Mouse (Mus musculus): ENCODE measurements around the gene Dnah7b. TPM values are rescaled to one million over a fixed set of nuclear protein-coding genes. Genes with fewer than 3 reads are reported as not detected.
"Not testable (repeated sequence)": the region's sequence is repeated elsewhere in the genome, so short reads cannot be mapped to it uniquely, and the experiment has no call there.

The Dnah7b gene
- total and polyA plus RNA-seq, 3 experiments = 0.10 TPM; not detected in 2

GRCm38 (mm10) chr1:46077891-46078290 lies 11.8 kb downstream of the Dnah7b start:
- no peak overlapping the region for H3K9ac ChIP-seq (ENCODE audit: control insufficient read depth, low read depth, low read length, poor library complexity, severe bottlenecking)
- H3K36me3 ChIP-seq (ENCODE audit: control insufficient read depth in 1 of 2, insufficient read depth in 2 of 2, low read length in 2 of 2) = no peaks in the 10 kb centered on the region
- no peaks in the 10 kb centered on the region for H3K27me3 ChIP-seq (ENCODE audit: control insufficient read depth in 1 of 2, insufficient read depth in 2 of 2, low read length in 2 of 2)
- H3K9me3 ChIP-seq (replicated peaks; ENCODE audit: insufficient read depth, low read length) = no peaks in the 10 kb centered on the region
- DNase-seq (ENCODE audit: low read depth, low spot score) = no peak
- no peak overlapping the region for H3K27ac ChIP-seq (ENCODE audit: control insufficient read depth, low read depth, low read length)
- no peak overlapping the region for H3K4me3 ChIP-seq (ENCODE audit: control insufficient read depth in 1 of 2, insufficient read depth in 1 of 2, low read depth in 2 of 2, low read length in 2 of 2)
- no peaks in the 10 kb centered on the region for H3K79me2 ChIP-seq (ENCODE audit: control insufficient read depth, insufficient read depth, low read length, poor library complexity)
- no peaks in the 10 kb centered on the region for H3K4me1 ChIP-seq (ENCODE audit: control insufficient read depth in 1 of 2, insufficient read depth in 2 of 2, low read length in 2 of 2)
- TF ChIP-seq RAD21 (IDR thresholded peaks at IDR 0.05; ENCODE audit: low read depth, low read length) (no peak), CTCF (IDR thresholded peaks at IDR 0.05 in 2 of 3, conservative IDR thresholded peaks at IDR 0.05 in 1 of 3; ENCODE audit: control insufficient read depth in 1 of 3, insufficient read depth in 1 of 3, low read depth in 2 of 3, low read length in 3 of 3, poor library complexity in 1 of 3, severe bottlenecking in 1 of 3) (no peak), ZKSCAN1 (IDR thresholded peaks at IDR 0.05; ENCODE audit: low read depth, low read length) (no peak), POLR2AphosphoS2 (IDR thresholded peaks at IDR 0.05; ENCODE audit: low read length) (no peak), TBP (IDR thresholded peaks at IDR 0.05; ENCODE audit: low read depth, low read length) (no peak), UBTF (IDR thresholded peaks at IDR 0.05; ENCODE audit: borderline replicate concordance, insufficient read depth, low read depth, low read length) (no peak), ZNF384 (IDR thresholded peaks at IDR 0.05; ENCODE audit: low read depth, low read length) (no peak), NELFE (IDR thresholded peaks at IDR 0.05; ENCODE audit: low read depth, low read length) (no peak), BHLHE40 (IDR thresholded peaks at IDR 0.05; ENCODE audit: borderline replicate concordance, low read depth, low read length) (no peak), NRF1 (IDR thresholded peaks at IDR 0.05; ENCODE audit: insufficient read depth, low read depth, low read length, poor library complexity, severe bottlenecking) (no peak), USF2 (IDR thresholded peaks at IDR 0.05; ENCODE audit: borderline replicate concordance in 1 of 2, insufficient read depth in 1 of 2, low read depth in 1 of 2, low read length in 2 of 2) (no peak), ZC3H11A (IDR thresholded peaks at IDR 0.05; ENCODE audit: low read depth, low read length) (no peak), POLR2A (IDR thresholded peaks at IDR 0.05; ENCODE audit: control insufficient read depth in 1 of 2, insufficient read depth in 1 of 2, low read depth in 1 of 2, low read length in 2 of 2, poor library complexity in 1 of 2) (no peak), ELF1 (IDR thresholded peaks at IDR 0.05; ENCODE audit: low read depth, low read length) (no peak), CHD2 (IDR thresholded peaks at IDR 0.05; ENCODE audit: low read length) (no peak), MAZ (IDR thresholded peaks at IDR 0.05; ENCODE audit: low read depth, low read length) (no peak), SMC3 (IDR thresholded peaks at IDR 0.05; ENCODE audit: low read depth, low read length) (no peak), EP300 (IDR thresholded peaks at IDR 0.05; ENCODE audit: low read depth in 1 of 2, low read length in 2 of 2) (no peak), USF1 (IDR thresholded peaks at IDR 0.05; ENCODE audit: low read depth, low read length) (no peak)

GRCm38 (mm10) chr1:46100484-46100883 lies 34.4 kb downstream of the Dnah7b start:
- DNase-seq (ENCODE audit: low read depth, low spot score) = no peak

GRCm38 (mm10) chr1:46112606-46113005 lies 46.5 kb downstream of the Dnah7b start:
- H3K27me3 ChIP-seq (ENCODE audit: control insufficient read depth in 1 of 2, insufficient read depth in 2 of 2, low read length in 2 of 2); H3K4me3 ChIP-seq (ENCODE audit: control insufficient read depth in 1 of 2, insufficient read depth in 1 of 2, low read depth in 2 of 2, low read length in 2 of 2); H3K79me2 ChIP-seq (ENCODE audit: control insufficient read depth, insufficient read depth, low read length, poor library complexity); H3K27ac ChIP-seq (ENCODE audit: control insufficient read depth, low read depth, low read length); H3K4me1 ChIP-seq (ENCODE audit: control insufficient read depth in 1 of 2, insufficient read depth in 2 of 2, low read length in 2 of 2); DNase-seq (ENCODE audit: low read depth, low spot score); H3K36me3 ChIP-seq (ENCODE audit: control insufficient read depth in 1 of 2, insufficient read depth in 2 of 2, low read length in 2 of 2); H3K9me3 ChIP-seq (replicated peaks; ENCODE audit: insufficient read depth, low read length); H3K9ac ChIP-seq (ENCODE audit: control insufficient read depth, low read depth, low read length, poor library complexity, severe bottlenecking): not testable (repeated sequence)

More at GRCm38 (mm10) chr1:46100484-46100883, 34.4 kb downstream of the Dnah7b start:
- H3K36me3 ChIP-seq (ENCODE audit: control insufficient read depth in 1 of 2, insufficient read depth in 2 of 2, low read length in 2 of 2) = no peaks in the 10 kb centered on the region
- TF ChIP-seq ZKSCAN1 (IDR thresholded peaks at IDR 0.05; ENCODE audit: low read depth, low read length) = no peak
- no peak for TF ChIP-seq RAD21 (IDR thresholded peaks at IDR 0.05; ENCODE audit: low read depth, low read length)
- no peak for TF ChIP-seq GATA1 (IDR thresholded peaks at IDR 0.05; ENCODE audit: low read depth, low read length)
- TF ChIP-seq POLR2AphosphoS5 (IDR thresholded peaks at IDR 0.05; ENCODE audit: borderline replicate concordance, low read depth, low read length) = no peak
- TF ChIP-seq CHD1 (IDR thresholded peaks at IDR 0.05; ENCODE audit: low read depth, low read length) = no peak
- TF ChIP-seq BHLHE40 (IDR thresholded peaks at IDR 0.05; ENCODE audit: borderline replicate concordance, low read depth, low read length) = no peak
- TF ChIP-seq GABPA (IDR thresholded peaks at IDR 0.05; ENCODE audit: low read depth, low read length) = no peak
- no peak for TF ChIP-seq TCF12 (IDR thresholded peaks at IDR 0.05; ENCODE audit: low read depth, low read length)
- no peak for TF ChIP-seq E2F4 (IDR thresholded peaks at IDR 0.05; ENCODE audit: borderline replicate concordance, low read depth, low read length)
- no peak for TF ChIP-seq MEF2A (IDR thresholded peaks at IDR 0.05; ENCODE audit: extremely low read depth, insufficient replicate concordance, low read depth, low read length, poor library complexity, severe bottlenecking)
- no peak for TF ChIP-seq MXI1 (IDR thresholded peaks at IDR 0.05; ENCODE audit: low read depth, low read length)
- no peak for TF ChIP-seq ZMIZ1 (IDR thresholded peaks at IDR 0.05; ENCODE audit: low read depth, low read length)
- TF ChIP-seq CHD2 (IDR thresholded peaks at IDR 0.05; ENCODE audit: low read length) = no peak
- no peak for TF ChIP-seq USF2 (IDR thresholded peaks at IDR 0.05; ENCODE audit: borderline replicate concordance in 1 of 2, insufficient read depth in 1 of 2, low read depth in 1 of 2, low read length in 2 of 2)
- no peak for TF ChIP-seq EP300 (IDR thresholded peaks at IDR 0.05; ENCODE audit: low read depth in 1 of 2, low read length in 2 of 2)
- TF ChIP-seq JUND (IDR thresholded peaks at IDR 0.05; ENCODE audit: low read depth, low read length) = no peak
- TF ChIP-seq KAT2A (conservative IDR thresholded peaks at IDR 0.05; ENCODE audit: low read depth, low read length) = no peak
- TF ChIP-seq ZNF384 (IDR thresholded peaks at IDR 0.05; ENCODE audit: low read depth, low read length) = no peak
- no peak overlapping the region for H3K9ac ChIP-seq (ENCODE audit: control insufficient read depth, low read depth, low read length, poor library complexity, severe bottlenecking)
- no peaks in the 10 kb centered on the region for H3K27me3 ChIP-seq (ENCODE audit: control insufficient read depth in 1 of 2, insufficient read depth in 2 of 2, low read length in 2 of 2)
- no peaks in the 10 kb centered on the region for H3K9me3 ChIP-seq (replicated peaks; ENCODE audit: insufficient read depth, low read length)
- no peak overlapping the region for H3K4me3 ChIP-seq (ENCODE audit: control insufficient read depth in 1 of 2, insufficient read depth in 1 of 2, low read depth in 2 of 2, low read length in 2 of 2)
- no peaks in the 10 kb centered on the region for H3K79me2 ChIP-seq (ENCODE audit: control insufficient read depth, insufficient read depth, low read length, poor library complexity)
- H3K27ac ChIP-seq (ENCODE audit: control insufficient read depth, low read depth, low read length) = no peak overlapping the region
- H3K4me1 ChIP-seq (ENCODE audit: control insufficient read depth in 1 of 2, insufficient read depth in 2 of 2, low read length in 2 of 2) = no peaks in the 10 kb centered on the region
